Mouse (Mus musculus): Measurements from ENCODE around the gene Tdp2. TPM values are rescaled to one million over a fixed set of nuclear protein-coding genes. Genes with fewer than 3 reads are reported as not detected.

The Tdp2 gene
- polyA plus RNA-seq, 1 experiment from 2014 or later = 79.9 TPM

- H3K36me3 ChIP-seq (ENCODE audit: control insufficient read depth, insufficient read depth, low read length) = peaks cover 4% of the 10 kb centered on the region; the same call in 1 of the 2 replicates
- 1% methylated on average over 31 of the region's 31 CpGs for WGBS
- H3K4me3 ChIP-seq (ENCODE audit: low read length) = peak overlapping the region; percentile 98
- H3K4me2 ChIP-seq (replicated peaks; ENCODE audit: low read depth, low read length) = peak overlapping the region; percentile 67
- H3K9me3 ChIP-seq (ENCODE audit: control insufficient read depth, low read length) = no peaks in the 10 kb centered on the region
- H3K4me1 ChIP-seq (ENCODE audit: control insufficient read depth, insufficient read depth, low read length) = peaks cover 19% of the 10 kb centered on the region
- ATAC-seq (ENCODE audit: low FRiP score, low TSS enrichment) = no peak; the same call in 1 of the 2 replicates
- no peaks in the 10 kb centered on the region for H3K27me3 ChIP-seq (ENCODE audit: control insufficient read depth, insufficient read depth, low read length)
- H3K27ac ChIP-seq (ENCODE audit: low read depth, low read length) = peak overlapping the region; percentile 75; the same call in 1 of the 2 replicates
- peak overlapping the region; percentile 50 for H3K9ac ChIP-seq (ENCODE audit: low read depth, low read length)
Measured at GRCm38 (mm10) chr13:24799925-24800673, 31.4 kb upstream of the Tdp2 start.

GRCm38 (mm10) chr13:24800674-24801307 is 30.7 kb upstream of the Tdp2 start:
- Histone ChIP-seq H3K4me2 (replicated peaks; ENCODE audit: low read depth, low read length) (peak overlapping the region; percentile 86), H3K4me1 (ENCODE audit: control insufficient read depth, insufficient read depth, low read length) (peaks cover 19% of the 10 kb centered on the region), H3K27me3 (ENCODE audit: control insufficient read depth, insufficient read depth, low read length) (no peaks in the 10 kb centered on the region), H3K27ac (ENCODE audit: low read depth, low read length) (peak overlapping the region; percentile 100), H3K9ac (ENCODE audit: low read depth, low read length) (peak overlapping the region; percentile 98), H3K36me3 (ENCODE audit: control insufficient read depth, insufficient read depth, low read length) (peaks cover 10% of the 10 kb centered on the region; the same call in 1 of the 2 replicates), H3K4me3 (ENCODE audit: low read length) (peak overlapping the region; percentile 98), H3K9me3 (ENCODE audit: control insufficient read depth, low read length) (no peaks in the 10 kb centered on the region)
- under 1% methylated on average over 42 of the region's 42 CpGs for WGBS
- peak; percentile 97 for ATAC-seq (ENCODE audit: low FRiP score, low TSS enrichment)

- H3K36me3 ChIP-seq (ENCODE audit: control insufficient read depth, insufficient read depth, low read length) = peaks cover 14% of the 10 kb centered on the region; the same call in 1 of the 2 replicates
- H3K9ac ChIP-seq (ENCODE audit: low read depth, low read length) = peak within 1 kb of the TSS; percentile 98
- peak within 1 kb of the TSS; percentile 100 for H3K27ac ChIP-seq (ENCODE audit: low read depth, low read length)
- peak within 1 kb of the TSS; percentile 98 for H3K4me3 ChIP-seq (ENCODE audit: low read length)
- no peaks in the 10 kb centered on the region for H3K9me3 ChIP-seq (ENCODE audit: control insufficient read depth, low read length)
- no peaks in the 10 kb centered on the region for H3K27me3 ChIP-seq (ENCODE audit: control insufficient read depth, insufficient read depth, low read length)
- H3K4me1 ChIP-seq (ENCODE audit: control insufficient read depth, insufficient read depth, low read length) = peaks cover 19% of the 10 kb centered on the region
- under 1% methylated on average over 52 of the region's 74 CpGs for WGBS
- H3K4me2 ChIP-seq (replicated peaks; ENCODE audit: low read depth, low read length) = peak within 1 kb of the TSS; percentile 86
- ATAC-seq (ENCODE audit: low FRiP score, low TSS enrichment) = no peak; the same call in none of the 2 replicates
Measured at GRCm38 (mm10) chr13:24801308-24801921, 30.1 kb upstream of the Tdp2 start, which contains the start of gene BC005537. BC005537 (plus strand) TSS chr13:24801657.

- Histone ChIP-seq H3K27ac (ENCODE audit: low read depth, low read length) (peak overlapping the region; percentile 100; the same call in 1 of the 2 replicates), H3K27me3 (ENCODE audit: control insufficient read depth, insufficient read depth, low read length) (no peaks in the 10 kb centered on the region), H3K4me1 (ENCODE audit: control insufficient read depth, insufficient read depth, low read length) (peaks cover 19% of the 10 kb centered on the region), H3K36me3 (ENCODE audit: control insufficient read depth, insufficient read depth, low read length) (peaks cover 20% of the 10 kb centered on the region), H3K9me3 (ENCODE audit: control insufficient read depth, low read length) (no peaks in the 10 kb centered on the region), H3K4me2 (replicated peaks; ENCODE audit: low read depth, low read length) (peak overlapping the region; percentile 86), H3K4me3 (ENCODE audit: low read length) (peak overlapping the region; percentile 98), H3K9ac (ENCODE audit: low read depth, low read length) (peak overlapping the region; percentile 98)
- no peak for ATAC-seq (ENCODE audit: low FRiP score, low TSS enrichment)
- WGBS = under 1% methylated on average over 26 of the region's 26 CpGs
Measured at GRCm38 (mm10) chr13:24802131-24802691, 29.3 kb upstream of the Tdp2 start.

GRCm38 (mm10) chr13:24803196-24803595 is 28.3 kb upstream of the Tdp2 start:
- Histone ChIP-seq H3K36me3 (ENCODE audit: control insufficient read depth, insufficient read depth, low read length) (peaks cover 30% of the 10 kb centered on the region), H3K4me1 (ENCODE audit: control insufficient read depth, insufficient read depth, low read length) (peaks cover 19% of the 10 kb centered on the region), H3K9ac (ENCODE audit: low read depth, low read length) (peak overlapping the region; percentile 98), H3K27me3 (ENCODE audit: control insufficient read depth, insufficient read depth, low read length) (no peaks in the 10 kb centered on the region), H3K9me3 (ENCODE audit: control insufficient read depth, low read length) (no peaks in the 10 kb centered on the region), H3K4me2 (replicated peaks; ENCODE audit: low read depth, low read length) (peak overlapping the region; percentile 86), H3K4me3 (ENCODE audit: low read length) (peak overlapping the region; percentile 98), H3K27ac (ENCODE audit: low read depth, low read length) (no peak overlapping the region)
- ATAC-seq (ENCODE audit: low FRiP score, low TSS enrichment) = no peak
- 23% methylated on average over 2 of the region's 2 CpGs for WGBS

GRCm38 (mm10) chr13:24806079-24806478 is 25.4 kb upstream of the Tdp2 start:
- peaks cover 16% of the 10 kb centered on the region for H3K4me1 ChIP-seq (ENCODE audit: control insufficient read depth, insufficient read depth, low read length)
- no peak overlapping the region for H3K4me3 ChIP-seq (ENCODE audit: low read length)
- no peak overlapping the region for H3K4me2 ChIP-seq (replicated peaks; ENCODE audit: low read depth, low read length)
- H3K9ac ChIP-seq (ENCODE audit: low read depth, low read length) = no peak overlapping the region
- no peak for ATAC-seq (ENCODE audit: low FRiP score, low TSS enrichment)
- no peak overlapping the region for H3K27ac ChIP-seq (ENCODE audit: low read depth, low read length)
- no peaks in the 10 kb centered on the region for H3K9me3 ChIP-seq (ENCODE audit: control insufficient read depth, low read length)
- H3K36me3 ChIP-seq (ENCODE audit: control insufficient read depth, insufficient read depth, low read length) = peaks cover 58% of the 10 kb centered on the region
- H3K27me3 ChIP-seq (ENCODE audit: control insufficient read depth, insufficient read depth, low read length) = no peaks in the 10 kb centered on the region

GRCm38 (mm10) chr13:24812521-24812920 is 19.0 kb upstream of the Tdp2 start:
- no peak overlapping the region for H3K4me3 ChIP-seq (ENCODE audit: low read length)
- 97% methylated on average over 2 of the region's 2 CpGs for WGBS
- ATAC-seq (ENCODE audit: low FRiP score, low TSS enrichment) = no peak
- no peak overlapping the region for H3K4me2 ChIP-seq (replicated peaks; ENCODE audit: low read depth, low read length)
- H3K4me1 ChIP-seq (ENCODE audit: control insufficient read depth, insufficient read depth, low read length) = no peaks in the 10 kb centered on the region
- H3K36me3 ChIP-seq (ENCODE audit: control insufficient read depth, insufficient read depth, low read length) = peaks cover 67% of the 10 kb centered on the region
- no peaks in the 10 kb centered on the region for H3K27me3 ChIP-seq (ENCODE audit: control insufficient read depth, insufficient read depth, low read length)
- no peaks in the 10 kb centered on the region for H3K9me3 ChIP-seq (ENCODE audit: control insufficient read depth, low read length)
- H3K9ac ChIP-seq (ENCODE audit: low read depth, low read length) = no peak overlapping the region
- H3K27ac ChIP-seq (ENCODE audit: low read depth, low read length) = no peak overlapping the region

GRCm38 (mm10) chr13:24814616-24815015 is 16.9 kb upstream of the Tdp2 start:
- Histone ChIP-seq H3K4me2 (replicated peaks; ENCODE audit: low read depth, low read length) (no peak overlapping the region), H3K9ac (ENCODE audit: low read depth, low read length) (no peak overlapping the region), H3K4me1 (ENCODE audit: control insufficient read depth, insufficient read depth, low read length) (no peaks in the 10 kb centered on the region), H3K36me3 (ENCODE audit: control insufficient read depth, insufficient read depth, low read length) (peaks cover 47% of the 10 kb centered on the region), H3K9me3 (ENCODE audit: control insufficient read depth, low read length) (no peaks in the 10 kb centered on the region), H3K4me3 (ENCODE audit: low read length) (no peak overlapping the region), H3K27ac (ENCODE audit: low read depth, low read length) (no peak overlapping the region), H3K27me3 (ENCODE audit: control insufficient read depth, insufficient read depth, low read length) (no peaks in the 10 kb centered on the region)
- no peak for ATAC-seq (ENCODE audit: low FRiP score, low TSS enrichment)
- WGBS = 90% methylated on average over 1 of the region's 1 CpGs

Data from kidney, embryonic 14.5 days (tissue).